Mouse (Mus musculus): Measurements from ENCODE around the gene Neu1.
"Not testable (repeated sequence)": the region's sequence is repeated elsewhere in the genome, so short reads cannot be mapped to it uniquely, and the experiment has no call there.

Gene Neu1

GRCm38 (mm10) chr17:34931061-34931734, at the start of gene Neu1:
TSS of gene Neu1 (plus strand) at chr17:34931253.
- DNase-seq (ENCODE audit: low read depth) = peak; percentile 98

- no peak for DNase-seq (ENCODE audit: low read depth)
These were observed 49.3 kb upstream of the Neu1 start, which contains the start of gene Gm20547 for GRCm38 (mm10) chr17:34881683-34882310. TSS of gene Gm20547 (minus strand) at chr17:34882042.

- no peak for DNase-seq (ENCODE audit: low read depth)
These were observed 47.7 kb upstream of the Neu1 start for GRCm38 (mm10) chr17:34883332-34883731.

GRCm38 (mm10) chr17:34884704-34885103, 46.3 kb upstream of the Neu1 start:
- DNase-seq (ENCODE audit: low read depth) = no peak

- no peak for DNase-seq (ENCODE audit: low read depth)
These were observed 45.4 kb upstream of the Neu1 start for GRCm38 (mm10) chr17:34885615-34886014.

- no peak for DNase-seq (ENCODE audit: low read depth)
These were observed 43.1 kb upstream of the Neu1 start for GRCm38 (mm10) chr17:34887942-34888341.

GRCm38 (mm10) chr17:34890074-34890743, 40.8 kb upstream of the Neu1 start:
- no peak for DNase-seq (ENCODE audit: low read depth)

GRCm38 (mm10) chr17:34891377-34891776, 39.7 kb upstream of the Neu1 start:
- DNase-seq (ENCODE audit: low read depth) = no peak

GRCm38 (mm10) chr17:34893072-34893824, 37.8 kb upstream of the Neu1 start:
- DNase-seq (ENCODE audit: low read depth) = no peak

GRCm38 (mm10) chr17:34894074-34894597, 36.9 kb upstream of the Neu1 start:
- DNase-seq (ENCODE audit: low read depth) = peak; percentile 87

- DNase-seq (ENCODE audit: low read depth) = no peak
These were observed 36.1 kb upstream of the Neu1 start for GRCm38 (mm10) chr17:34894801-34895530.

GRCm38 (mm10) chr17:34895724-34896123, 35.3 kb upstream of the Neu1 start:
- no peak for DNase-seq (ENCODE audit: low read depth)

GRCm38 (mm10) chr17:34896366-34896765, 34.7 kb upstream of the Neu1 start:
- DNase-seq (ENCODE audit: low read depth) = no peak

GRCm38 (mm10) chr17:34897373-34898159, 33.5 kb upstream of the Neu1 start:
- no peak for DNase-seq (ENCODE audit: low read depth)

- no peak for DNase-seq (ENCODE audit: low read depth)
These were observed 32.9 kb upstream of the Neu1 start, which contains the start of the genes C2 and Ehmt2 for GRCm38 (mm10) chr17:34898160-34898586. TSS of gene C2 (minus strand) at chr17:34898265. TSS of gene Ehmt2 (plus strand) at chr17:34898469.

GRCm38 (mm10) chr17:34898706-34899052, 32.4 kb upstream of the Neu1 start:
- DNase-seq (ENCODE audit: low read depth) = no peak

GRCm38 (mm10) chr17:34899053-34899889, 31.8 kb upstream of the Neu1 start:
- no peak for DNase-seq (ENCODE audit: low read depth)

GRCm38 (mm10) chr17:34899890-34900243, 31.2 kb upstream of the Neu1 start:
- no peak for DNase-seq (ENCODE audit: low read depth)

- DNase-seq (ENCODE audit: low read depth) = not testable (repeated sequence)
These were observed 30.2 kb upstream of the Neu1 start for GRCm38 (mm10) chr17:34900826-34901225.

GRCm38 (mm10) chr17:34901948-34902347, 29.1 kb upstream of the Neu1 start:
- not testable (repeated sequence) for DNase-seq (ENCODE audit: low read depth)

Data from c-Kit-positive CD71-negative TER-119-negative erythroid progenitor cells, embryonic 14.5 days (primary cell).